Mouse (Mus musculus) cortical plate, adult 2 months (tissue): ENCODE measurements around the gene Klhl33.

ENCODE experiments used
- CTCF ChIP-seq: fragments of 200-500 bp; IDR thresholded peaks from 2 replicates; pipeline ENCODE4 v1.5.1; 2011; ENCODE audit warnings: mild to moderate bottlenecking, control low read depth, low read length; ENCODE audit not compliant: insufficient read depth; ENCODE audit errors: extremely low read depth
- POLR2A ChIP-seq: fragments of 200-500 bp; IDR thresholded peaks from 2 replicates; pipeline ENCODE4 v1.6.1; 2011; ENCODE audit warnings: mild to moderate bottlenecking, low read length, control low read depth; ENCODE audit not compliant: insufficient read depth; ENCODE audit errors: extremely low read depth

DNA sequence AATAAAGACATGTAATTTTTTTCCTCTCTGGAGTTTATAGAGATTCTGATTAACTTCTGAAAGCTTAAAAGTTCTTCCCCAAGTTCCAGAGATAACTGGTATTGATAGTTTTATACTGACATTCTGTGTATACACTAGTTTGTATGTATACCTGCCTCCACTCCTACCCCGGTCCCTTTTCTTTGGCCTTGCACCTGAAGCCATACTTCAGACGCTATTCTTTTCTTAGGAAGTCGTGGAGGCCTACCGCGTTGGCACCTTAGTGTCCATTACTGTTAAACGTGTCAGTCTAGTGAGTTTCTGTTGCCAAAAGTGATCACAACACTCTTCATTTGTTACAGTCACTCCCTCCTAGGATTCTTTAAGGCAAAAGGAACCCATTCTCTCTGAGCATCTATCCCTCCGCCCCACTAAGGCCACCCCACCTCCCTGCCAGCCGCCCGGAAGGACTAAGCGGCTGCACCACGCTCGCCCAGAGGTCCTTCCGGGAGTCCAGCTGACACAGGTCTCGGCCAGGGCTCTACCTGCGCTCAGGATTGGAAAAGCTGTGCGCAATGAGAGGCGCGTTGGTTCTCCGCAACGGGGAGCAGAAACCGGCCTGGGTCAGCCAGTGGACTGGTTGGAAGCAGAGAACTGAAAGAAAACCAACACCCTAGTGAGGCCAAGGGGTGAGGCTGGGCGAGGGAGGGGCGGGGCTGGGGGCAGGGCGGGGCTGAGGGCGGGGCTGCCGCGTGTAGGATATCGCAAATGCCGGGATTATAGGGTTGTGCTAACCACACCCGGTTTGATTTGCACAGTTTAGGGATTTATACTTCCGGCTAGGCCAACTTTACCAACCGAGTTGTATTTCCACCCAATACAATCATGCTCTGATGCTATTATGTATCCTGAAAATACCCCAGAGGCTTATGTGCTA, 27.2 kb downstream of the Klhl33 start, which contains the start of gene Tep1:
- TF ChIP-seq POLR2A (peak; percentile 24; the same call in 1 of the 2 replicates), CTCF (no peak)
